Mouse (Mus musculus) embryonic stem cell, embryonic (primary cell): ENCODE data around the gene Hspa2.
"Not testable (repeated sequence)": the region's sequence is repeated elsewhere in the genome, so short reads cannot be mapped to it uniquely, and the experiment has no call there.

Experiments used
- CTCF ChIA-PET, 4 experiments: fragments of 300-600 bp in 2 of 4; fragments of 350-600 bp in 2 of 4; sonication (Branson Sonifier 250); formaldehyde crosslinking; loops; one replicate each; lab custom pipeline; 2022; ENCODE audit warnings: inconsistent platforms in 2 of 4; lab: Charles Lee
- POLR2A ChIA-PET, 4 experiments: fragments of 300-600 bp in 2 of 4; fragments of 350-600 bp in 2 of 4; sonication (Branson Sonifier 250); formaldehyde crosslinking; loops; one replicate each; lab custom pipeline; 2022; ENCODE audit warnings: antibody characterized with exemption in 4 of 4, inconsistent platforms in 1 of 4; lab: Charles Lee

Gene Hspa2

GRCm38 (mm10) chr12:76435549-76435948 lies 31.6 kb downstream of the Hspa2 start:
- ChIA-PET POLR2A (interaction anchor here in 2 of 4 experiments (0.7 to 4.3 kb wide), 5 partner anchors 12 to 128 kb away, joined by 3 to 16 read pairs (median 3); partner anchors contain the start of gene Hspa2 (in 2 of the 2)), CTCF (interaction anchor here in 1 of 4 experiments (0.6 kb wide), 1 partner anchor 61 kb away, joined by 3 read pairs; no protein-coding TSS in a partner anchor)

GRCm38 (mm10) chr12:76443488-76443887 lies 39.5 kb downstream of the Hspa2 start:
- POLR2A ChIA-PET, result interaction anchor here in 3 of 4 experiments (0.8 to 1.5 kb wide), 6 partner anchors 10 to 80 kb away, joined by 3 to 6 read pairs (median 3); no protein-coding TSS in a partner anchor
- CTCF ChIA-PET, result not testable (repeated sequence)

- POLR2A ChIA-PET, result interaction anchor here in 3 of 4 experiments (0.7 to 1.5 kb wide), 10 partner anchors 10 to 1164 kb away, joined by 3 to 6 read pairs (median 3); partner anchors contain the start of gene Ppp1r36 (in 1 of the 3)
Measured at GRCm38 (mm10) chr12:76444359-76444772, 40.4 kb downstream of the Hspa2 start.

GRCm38 (mm10) chr12:76444862-76445261 lies 40.9 kb downstream of the Hspa2 start:
- ChIA-PET POLR2A (interaction anchor here in 3 of 4 experiments (0.7 to 1.5 kb wide), 7 partner anchors 11 to 1164 kb away, joined by 3 to 5 read pairs (median 3); partner anchors contain the start of gene Ppp1r36 (in 1 of the 3)), CTCF (no interaction called here)

More at GRCm38 (mm10) chr12:76444359-76444772, 40.4 kb downstream of the Hspa2 start:
- CTCF ChIA-PET, result no interaction called here

GRCm38 (mm10) chr12:76446201-76446600 lies 42.2 kb downstream of the Hspa2 start:
- CTCF ChIA-PET, result interaction anchor here in 1 of 4 experiments (0.7 kb wide), 1 partner anchor 307 kb away, joined by 3 read pairs; no protein-coding TSS in a partner anchor
- POLR2A ChIA-PET, result interaction anchor here in 1 of 4 experiments (1.7 kb wide), 1 partner anchor 12 kb away, joined by 6 read pairs; no protein-coding TSS in a partner anchor

DNA sequence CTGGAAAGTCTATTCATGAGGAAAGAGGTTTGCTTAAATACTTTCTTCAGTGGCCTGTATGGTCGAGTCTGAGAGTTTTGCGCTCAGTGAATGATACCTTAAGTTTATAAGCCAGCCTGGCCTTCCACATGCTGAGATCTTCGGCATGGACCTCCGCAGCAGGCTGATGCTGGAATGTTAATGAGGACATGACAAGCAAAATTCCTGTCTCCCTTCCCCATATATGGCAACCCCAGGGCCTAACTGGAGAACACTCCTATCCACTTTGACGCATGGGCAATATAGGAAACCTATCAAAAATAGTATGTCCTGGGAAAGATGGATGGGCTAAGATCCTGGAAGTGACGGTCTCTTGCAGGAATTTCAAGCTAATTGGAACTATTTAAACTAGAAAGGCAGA lies 44.2 kb downstream of the Hspa2 start:
- POLR2A ChIA-PET, result interaction anchor here in 2 of 4 experiments (0.6 to 1.8 kb wide), 6 partner anchors 9 to 42 kb away, joined by 3 to 6 read pairs (median 3); no protein-coding TSS in a partner anchor
- CTCF ChIA-PET, result no interaction called here

DNA sequence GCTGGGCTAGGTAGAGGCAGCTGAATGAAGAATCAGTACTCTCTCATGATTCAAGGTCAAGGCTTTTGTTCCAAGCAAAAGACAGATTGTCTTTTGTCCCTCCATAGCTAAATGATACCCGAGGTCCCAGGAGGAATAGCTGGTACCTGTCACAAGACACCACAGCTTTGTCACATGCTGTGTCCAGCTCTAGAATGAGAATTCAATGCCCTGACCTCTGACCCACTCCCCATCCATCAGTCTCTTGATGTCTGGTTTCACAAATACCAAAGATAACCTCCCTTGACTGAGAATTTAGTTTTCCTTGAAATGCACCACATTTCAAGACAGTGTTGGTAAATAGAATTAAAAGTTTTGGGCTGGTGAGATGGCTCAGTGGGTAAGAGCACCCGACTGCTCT lies 48.2 kb downstream of the Hspa2 start:
- CTCF ChIA-PET, result interaction anchor here in 2 of 4 experiments (0.5 to 0.6 kb wide), 6 partner anchors 13 to 656 kb away, joined by 3 to 11 read pairs (median 4); no protein-coding TSS in a partner anchor
- POLR2A ChIA-PET, result interaction anchor here in 3 of 4 experiments (0.5 to 1.3 kb wide), 8 partner anchors 10 to 256 kb away, joined by 3 to 4 read pairs (median 3); no protein-coding TSS in a partner anchor
